Mouse (Mus musculus): ENCODE measurements at regions not wholly inside any gene's neighbourhood (a gene's known extent, or its start where the extent isn't known, plus 50 kb on each side); places are given as distances from the start of the nearest gene placed in this dataset.

DNA sequence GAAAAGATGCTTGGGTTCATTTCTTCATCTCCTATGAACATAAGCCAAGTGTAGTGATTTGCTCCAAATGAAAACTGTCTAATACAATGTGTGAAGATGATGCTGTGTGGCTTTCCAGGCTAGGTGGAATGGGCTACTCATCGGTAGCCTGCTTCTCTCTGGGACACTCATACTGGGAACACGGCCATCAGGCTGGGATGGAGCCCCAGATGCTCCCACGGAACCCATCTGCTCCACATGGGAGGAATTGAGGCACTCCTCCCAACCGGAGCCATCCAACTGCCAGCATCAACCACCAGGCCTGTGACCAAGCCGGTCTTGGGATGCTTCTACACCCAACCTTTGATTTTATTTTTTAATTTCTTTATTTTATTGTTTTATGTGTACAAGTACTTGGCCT is 115.9 kb downstream of the Mycn start:
- H3K27me3 ChIP-seq (replicated peaks; ENCODE audit: control insufficient read depth, insufficient read depth, low read length) = no peaks in the 10 kb centered on the region
- ATAC-seq = no peak
- no peaks in the 10 kb centered on the region for H3K9me3 ChIP-seq (ENCODE audit: control insufficient read depth, low read length)
- WGBS = 76% methylated on average over 5 of the region's 5 CpGs
- no peak overlapping the region for H3K4me3 ChIP-seq (ENCODE audit: low read length)
- H3K36me3 ChIP-seq (ENCODE audit: control insufficient read depth, insufficient read depth, low read length) = no peaks in the 10 kb centered on the region
- H3K4me1 ChIP-seq (ENCODE audit: control insufficient read depth, insufficient read depth, low read depth, low read length) = peaks cover 11% of the 10 kb centered on the region
- H3K27ac ChIP-seq (ENCODE audit: low read depth, low read length) = no peak overlapping the region
- H3K9ac ChIP-seq (ENCODE audit: low read depth, low read length) = no peak overlapping the region
- H3K4me2 ChIP-seq (ENCODE audit: low read length) = no peak overlapping the region

DNA sequence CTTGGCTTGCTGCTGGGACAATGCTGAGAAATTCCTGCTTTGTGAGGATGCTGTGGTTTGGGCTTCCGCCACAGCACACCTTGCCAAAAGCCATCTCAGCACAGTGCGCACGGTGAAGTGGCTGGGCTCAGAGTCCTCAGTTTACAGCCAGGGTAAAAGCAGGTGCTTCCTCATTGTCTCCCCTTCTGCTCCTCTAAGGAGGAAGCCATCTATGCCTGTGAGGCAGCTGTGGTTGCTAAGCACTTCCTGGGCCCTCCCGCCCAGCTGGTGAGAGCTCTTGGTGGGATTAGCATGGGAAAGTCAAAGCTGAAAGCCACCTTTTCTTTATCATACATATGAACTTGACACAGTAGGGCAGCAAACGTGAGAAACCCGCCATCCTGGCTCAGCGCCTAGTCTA is 120.2 kb downstream of the Mycn start:
- H3K27me3 ChIP-seq (replicated peaks; ENCODE audit: control insufficient read depth, insufficient read depth, low read length) = no peaks in the 10 kb centered on the region
- H3K9ac ChIP-seq (ENCODE audit: low read depth, low read length) = no peak overlapping the region
- no peak for ATAC-seq
- no peaks in the 10 kb centered on the region for H3K9me3 ChIP-seq (ENCODE audit: control insufficient read depth, low read length)
- no peak overlapping the region for H3K4me3 ChIP-seq (ENCODE audit: low read length)
- no peaks in the 10 kb centered on the region for H3K36me3 ChIP-seq (ENCODE audit: control insufficient read depth, insufficient read depth, low read length)
- no peak overlapping the region for H3K4me2 ChIP-seq (ENCODE audit: low read length)
- H3K27ac ChIP-seq (ENCODE audit: low read depth, low read length) = no peak overlapping the region
- no peaks in the 10 kb centered on the region for H3K4me1 ChIP-seq (ENCODE audit: control insufficient read depth, insufficient read depth, low read depth, low read length)
- 75% methylated on average over 7 of the region's 7 CpGs for WGBS

DNA sequence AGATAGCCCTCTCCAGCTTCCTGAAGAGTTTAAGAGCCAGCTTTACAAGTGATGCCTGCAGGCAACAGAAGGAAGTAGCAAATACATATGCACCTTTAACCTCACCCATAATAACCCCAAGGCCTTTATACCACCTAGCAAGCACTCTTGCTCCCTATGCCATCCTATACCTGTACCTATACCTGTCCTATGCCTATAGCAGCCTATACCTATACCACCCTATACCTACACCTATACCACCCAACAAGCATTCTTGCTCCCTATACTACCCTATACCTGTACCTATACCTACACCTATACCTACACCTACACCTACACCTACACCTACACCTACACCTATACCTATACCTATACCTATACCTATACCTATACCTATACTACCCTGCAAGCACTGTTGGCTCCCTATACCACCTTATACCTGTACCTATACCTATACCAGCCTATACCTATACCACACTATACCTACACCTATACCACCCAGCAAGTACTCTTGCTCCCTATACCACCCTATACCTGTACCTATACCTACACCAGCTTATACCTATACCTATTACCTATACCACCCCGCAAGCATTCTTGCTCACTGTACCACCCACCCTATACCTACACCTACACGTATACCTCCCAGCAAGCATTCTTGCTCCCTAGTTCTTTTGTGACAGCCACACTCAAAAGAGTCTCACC is 120.9 kb downstream of the Mycn start:
- Histone ChIP-seq H3K4me3 (ENCODE audit: low read length) (no peak overlapping the region), H3K4me2 (ENCODE audit: low read length) (no peak overlapping the region), H3K9ac (ENCODE audit: low read depth, low read length) (no peak overlapping the region), H3K27me3 (replicated peaks; ENCODE audit: control insufficient read depth, insufficient read depth, low read length) (no peaks in the 10 kb centered on the region), H3K27ac (ENCODE audit: low read depth, low read length) (no peak overlapping the region), H3K4me1 (ENCODE audit: control insufficient read depth, insufficient read depth, low read depth, low read length) (no peaks in the 10 kb centered on the region), H3K36me3 (ENCODE audit: control insufficient read depth, insufficient read depth, low read length) (no peaks in the 10 kb centered on the region), H3K9me3 (ENCODE audit: control insufficient read depth, low read length) (no peaks in the 10 kb centered on the region)
- 98% methylated on average over 2 of the region's 2 CpGs for WGBS
- peak; percentile 58; the same call in 1 of the 2 replicates for ATAC-seq

DNA sequence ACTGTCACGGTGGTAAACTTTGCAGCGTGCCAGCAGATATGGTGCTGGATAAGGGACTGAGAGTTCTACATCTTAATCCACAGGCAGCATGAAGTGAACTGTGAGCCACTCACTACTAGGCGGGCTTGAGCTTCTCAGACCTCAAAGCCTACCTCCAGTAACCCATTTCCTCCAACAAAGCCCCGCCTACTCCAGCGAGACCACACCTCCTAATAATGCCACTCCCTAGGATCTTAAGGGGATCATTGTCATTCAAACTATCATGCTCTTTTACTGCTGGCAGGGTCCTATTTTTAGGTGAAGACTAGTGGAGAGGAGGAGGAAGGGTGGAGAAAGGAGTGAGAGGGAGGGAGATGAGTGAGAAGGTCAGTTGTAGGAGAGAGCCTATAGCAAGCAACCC is 122.0 kb downstream of the Mycn start:
- Histone ChIP-seq H3K9ac (ENCODE audit: low read depth, low read length) (no peak overlapping the region), H3K4me2 (ENCODE audit: low read length) (no peak overlapping the region), H3K27me3 (replicated peaks; ENCODE audit: control insufficient read depth, insufficient read depth, low read length) (no peaks in the 10 kb centered on the region), H3K36me3 (ENCODE audit: control insufficient read depth, insufficient read depth, low read length) (no peaks in the 10 kb centered on the region), H3K4me1 (ENCODE audit: control insufficient read depth, insufficient read depth, low read depth, low read length) (no peaks in the 10 kb centered on the region), H3K27ac (ENCODE audit: low read depth, low read length) (no peak overlapping the region), H3K4me3 (ENCODE audit: low read length) (no peak overlapping the region), H3K9me3 (ENCODE audit: control insufficient read depth, low read length) (no peaks in the 10 kb centered on the region)
- ATAC-seq = no peak
- WGBS = 83% methylated on average over 5 of the region's 5 CpGs

DNA sequence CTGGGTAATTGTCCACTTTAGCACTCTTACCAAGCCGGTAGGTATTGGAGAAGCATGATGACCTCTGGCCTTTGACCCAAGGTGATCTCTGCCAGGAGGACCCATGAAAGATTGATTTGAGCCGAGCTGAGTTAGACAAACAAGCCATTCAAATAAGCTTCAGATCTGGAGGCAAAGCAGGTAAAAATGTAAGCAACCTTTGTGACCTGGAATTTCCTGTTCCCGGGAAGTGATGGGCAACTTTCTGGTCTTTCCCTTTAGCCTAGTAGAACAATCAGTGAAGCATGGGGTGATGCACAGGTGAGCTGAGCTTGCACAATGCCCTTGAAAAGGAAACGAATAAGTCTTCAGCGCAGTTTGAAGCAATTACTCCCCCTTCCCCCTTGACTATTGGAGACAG is 127.0 kb downstream of the Mycn start:
- H3K9ac ChIP-seq (ENCODE audit: low read depth, low read length) = no peak overlapping the region
- H3K36me3 ChIP-seq (ENCODE audit: control insufficient read depth, insufficient read depth, low read length) = no peaks in the 10 kb centered on the region
- WGBS = 70% methylated on average over 5 of the region's 5 CpGs
- H3K4me1 ChIP-seq (ENCODE audit: control insufficient read depth, insufficient read depth, low read depth, low read length) = peaks cover 20% of the 10 kb centered on the region
- H3K4me2 ChIP-seq (ENCODE audit: low read length) = no peak overlapping the region
- H3K4me3 ChIP-seq (ENCODE audit: low read length) = no peak overlapping the region
- no peak for ATAC-seq
- no peak overlapping the region for H3K27ac ChIP-seq (ENCODE audit: low read depth, low read length)
- no peaks in the 10 kb centered on the region for H3K9me3 ChIP-seq (ENCODE audit: control insufficient read depth, low read length)
- H3K27me3 ChIP-seq (replicated peaks; ENCODE audit: control insufficient read depth, insufficient read depth, low read length) = no peaks in the 10 kb centered on the region

DNA sequence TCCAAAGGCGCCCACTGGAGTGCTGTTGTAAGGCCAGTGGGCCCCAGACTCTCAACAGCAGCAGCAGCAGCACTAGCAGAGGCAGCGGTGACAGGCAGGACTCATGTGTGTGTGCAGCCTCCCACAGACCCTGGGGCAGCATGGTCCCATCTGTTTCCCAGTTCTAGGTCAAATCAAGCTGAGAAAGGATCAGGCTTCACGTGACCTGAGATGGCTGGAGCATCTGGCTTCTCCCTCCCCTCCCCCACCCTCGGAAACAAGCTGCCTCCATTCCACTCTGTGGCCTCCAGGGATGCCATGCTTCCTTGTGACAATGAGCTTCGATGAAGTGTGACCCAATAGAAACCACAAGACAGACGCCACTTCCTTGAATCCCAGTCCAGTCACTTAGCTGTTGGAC is 128.8 kb downstream of the Mycn start:
- Histone ChIP-seq H3K36me3 (ENCODE audit: control insufficient read depth, insufficient read depth, low read length) (no peaks in the 10 kb centered on the region), H3K4me1 (ENCODE audit: control insufficient read depth, insufficient read depth, low read depth, low read length) (peaks cover 20% of the 10 kb centered on the region), H3K27ac (ENCODE audit: low read depth, low read length) (no peak overlapping the region), H3K9ac (ENCODE audit: low read depth, low read length) (no peak overlapping the region), H3K9me3 (ENCODE audit: control insufficient read depth, low read length) (no peaks in the 10 kb centered on the region), H3K4me2 (ENCODE audit: low read length) (no peak overlapping the region), H3K4me3 (ENCODE audit: low read length) (no peak overlapping the region), H3K27me3 (replicated peaks; ENCODE audit: control insufficient read depth, insufficient read depth, low read length) (no peaks in the 10 kb centered on the region)
- ATAC-seq = peak; percentile 60; the same call in 1 of the 2 replicates
- WGBS = 32% methylated on average over 6 of the region's 6 CpGs

DNA sequence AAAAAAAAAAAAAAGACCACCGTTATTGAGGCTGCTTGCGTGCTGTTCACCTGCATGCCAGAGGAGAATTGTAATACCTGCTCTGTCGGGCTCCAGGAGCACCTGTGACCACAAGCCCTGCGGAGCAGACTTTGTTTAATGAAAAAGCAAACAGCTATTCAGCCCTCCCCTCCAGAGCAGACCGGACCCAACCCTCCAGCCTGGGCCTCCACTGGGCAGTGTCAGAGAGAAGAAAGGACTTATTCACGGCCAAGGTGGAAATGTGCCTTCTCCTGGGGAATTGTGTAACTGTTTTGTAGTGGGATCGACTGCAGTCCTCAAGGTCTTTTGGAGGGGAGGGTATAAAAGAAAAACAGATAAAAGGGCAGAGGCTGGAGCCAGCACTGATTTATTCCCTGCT is 130.8 kb downstream of the Mycn start:
- Histone ChIP-seq H3K27ac (ENCODE audit: low read depth, low read length) (peak overlapping the region; percentile 64; the same call in 1 of the 2 replicates), H3K27me3 (replicated peaks; ENCODE audit: control insufficient read depth, insufficient read depth, low read length) (no peaks in the 10 kb centered on the region), H3K36me3 (ENCODE audit: control insufficient read depth, insufficient read depth, low read length) (no peaks in the 10 kb centered on the region), H3K9ac (ENCODE audit: low read depth, low read length) (0 out of 2 replicates have a peak overlapping the region, but pooled peaks have one; percentile 23), H3K4me1 (ENCODE audit: control insufficient read depth, insufficient read depth, low read depth, low read length) (peaks cover 20% of the 10 kb centered on the region), H3K9me3 (ENCODE audit: control insufficient read depth, low read length) (no peaks in the 10 kb centered on the region), H3K4me2 (ENCODE audit: low read length) (peak overlapping the region; percentile 43; the same call in 1 of the 2 replicates), H3K4me3 (ENCODE audit: low read length) (no peak overlapping the region)
- 3% methylated on average over 7 of the region's 7 CpGs for WGBS
- no peak; the same call in 1 of the 2 replicates for ATAC-seq

DNA sequence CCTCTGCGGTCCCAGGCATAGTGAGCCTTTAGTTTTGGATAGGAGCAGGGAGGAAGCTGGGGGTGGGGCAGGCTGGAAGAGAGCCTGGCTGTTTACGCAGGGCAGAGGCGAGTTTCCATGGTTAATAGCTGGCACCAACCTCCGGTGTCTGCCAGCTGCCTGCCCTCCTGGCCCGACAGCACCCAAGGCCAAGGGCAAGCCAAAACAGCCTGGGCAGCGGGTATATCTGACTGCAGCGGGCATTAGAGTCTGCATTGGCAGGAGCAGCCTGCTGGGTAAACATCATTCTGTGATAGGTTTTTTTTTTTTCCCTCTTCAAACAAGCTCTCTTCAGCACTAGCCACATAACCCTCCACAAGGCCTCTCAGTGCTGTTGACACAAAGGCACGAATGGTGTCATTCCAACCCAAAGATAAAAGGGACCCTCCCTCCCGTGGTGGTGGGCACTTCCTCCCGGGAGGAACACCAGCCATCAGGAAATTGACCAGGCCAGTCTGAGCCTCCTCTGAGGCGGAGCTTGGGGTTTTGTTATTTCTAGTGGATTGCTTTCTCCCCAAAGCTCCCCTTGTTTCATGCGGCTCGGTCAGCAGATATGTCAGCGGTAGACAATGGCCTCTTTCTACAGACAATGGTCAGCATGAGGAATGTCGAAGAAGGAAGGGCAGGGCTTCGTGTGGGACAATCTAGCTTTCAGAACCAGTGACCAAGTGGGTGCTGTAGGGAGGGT is 131.4 kb downstream of the Mycn start:
- Histone ChIP-seq H3K4me3 (ENCODE audit: low read length) (no peak overlapping the region), H3K4me2 (ENCODE audit: low read length) (peak overlapping the region; percentile 43), H3K27me3 (replicated peaks; ENCODE audit: control insufficient read depth, insufficient read depth, low read length) (no peaks in the 10 kb centered on the region), H3K27ac (ENCODE audit: low read depth, low read length) (peak overlapping the region; percentile 64), H3K4me1 (ENCODE audit: control insufficient read depth, insufficient read depth, low read depth, low read length) (peaks cover 20% of the 10 kb centered on the region), H3K9me3 (ENCODE audit: control insufficient read depth, low read length) (no peaks in the 10 kb centered on the region), H3K9ac (ENCODE audit: low read depth, low read length) (peak overlapping the region; percentile 55), H3K36me3 (ENCODE audit: control insufficient read depth, insufficient read depth, low read length) (no peaks in the 10 kb centered on the region)
- ATAC-seq = peak; percentile 88
- 4% methylated on average over 16 of the region's 16 CpGs for WGBS

DNA sequence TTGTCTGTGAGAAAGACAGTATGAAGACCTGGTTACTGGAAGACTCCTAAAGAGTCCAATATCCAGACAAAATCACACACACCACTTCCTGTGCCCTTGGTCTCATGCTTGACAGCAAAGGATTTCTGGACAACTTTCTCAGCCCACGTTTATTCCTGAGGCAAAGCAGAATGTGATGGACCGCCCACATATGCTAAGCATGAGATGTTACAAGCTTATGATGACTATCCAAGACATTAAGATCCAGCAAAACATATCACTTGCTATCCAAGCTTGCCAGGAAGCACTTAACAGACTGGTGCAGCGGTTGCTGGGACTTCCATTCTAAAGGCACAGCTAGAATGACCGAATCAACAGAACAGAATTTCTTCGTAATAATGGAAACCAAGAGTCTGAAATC is 133.6 kb downstream of the Mycn start:
- no peaks in the 10 kb centered on the region for H3K9me3 ChIP-seq (ENCODE audit: control insufficient read depth, low read length)
- H3K9ac ChIP-seq (ENCODE audit: low read depth, low read length) = no peak overlapping the region
- 94% methylated on average over 5 of the region's 5 CpGs for WGBS
- ATAC-seq = no peak
- no peaks in the 10 kb centered on the region for H3K36me3 ChIP-seq (ENCODE audit: control insufficient read depth, insufficient read depth, low read length)
- no peak overlapping the region for H3K4me3 ChIP-seq (ENCODE audit: low read length)
- no peak overlapping the region for H3K4me2 ChIP-seq (ENCODE audit: low read length)
- H3K27ac ChIP-seq (ENCODE audit: low read depth, low read length) = no peak overlapping the region
- H3K27me3 ChIP-seq (replicated peaks; ENCODE audit: control insufficient read depth, insufficient read depth, low read length) = no peaks in the 10 kb centered on the region
- peaks cover 20% of the 10 kb centered on the region for H3K4me1 ChIP-seq (ENCODE audit: control insufficient read depth, insufficient read depth, low read depth, low read length)
